Mouse (Mus musculus) gonadal fat pad, adult 2 months (tissue): Measurements from ENCODE around the gene Erbb3. TPM values are rescaled to one million over a fixed set of nuclear protein-coding genes. Genes with fewer than 3 reads are reported as not detected.
A peak's percentile ranks its signal among the peaks of the same experiment; 100 is the strongest.

Experiments
- DNase-seq: peaks from one replicate; pipeline ENCODE4 v3.0.0-alpha.2; 2012; ENCODE audit warnings: low read depth
- polyA plus RNA-seq: library from polyadenylated mRNA; depleted of rRNA; stranded (reverse); fragments of >200 nt; gene quantifications from 2 replicates; pipeline ENCODE4 v1.2.3, GENCODE M21; 2012; rRNA removed

Gene Erbb3
- polyA plus RNA-seq, 1 experiment, result 30.3 TPM

GRCm38 (mm10) chr10:128526366-128527356 is 62.8 kb downstream of the Erbb3 start:
- no peak for DNase-seq

DNA sequence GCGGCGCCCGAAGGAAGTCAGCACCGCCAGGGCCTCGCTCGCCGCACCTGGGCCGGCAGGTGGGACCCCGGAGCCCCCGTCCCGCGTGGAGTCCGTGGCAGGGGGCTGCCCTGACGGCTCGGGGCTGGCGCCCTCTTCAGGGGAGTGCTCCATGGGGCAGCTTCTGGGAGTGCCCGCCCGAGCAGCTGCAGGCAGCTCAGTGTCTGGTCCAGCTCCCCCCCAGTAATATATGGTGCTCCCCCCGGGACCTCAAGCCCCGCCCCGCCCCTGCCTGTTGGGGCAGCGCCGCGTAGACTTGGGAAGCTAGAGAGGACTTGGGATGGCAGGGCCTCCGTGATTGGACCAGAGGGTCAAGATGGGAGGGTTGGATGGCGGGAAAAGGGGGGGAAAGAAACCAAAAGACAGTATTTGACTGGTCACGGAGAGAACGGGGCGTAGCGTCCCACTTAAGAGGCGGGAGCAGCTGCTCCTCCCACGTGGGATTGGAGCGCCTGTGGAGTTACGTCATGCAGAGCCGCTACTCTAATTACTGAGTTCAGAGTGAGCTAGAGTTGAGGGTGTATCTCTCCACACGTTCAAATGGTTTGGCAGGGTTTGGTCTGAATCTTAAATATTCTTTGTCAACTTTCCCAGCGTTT is 63.7 kb downstream of the Erbb3 start, which contains the start of gene Esyt1:
TSS of gene Esyt1 (minus strand) at position 201 of the 638 bp plus-strand sequence.
- peak; percentile 84 for DNase-seq

DNA sequence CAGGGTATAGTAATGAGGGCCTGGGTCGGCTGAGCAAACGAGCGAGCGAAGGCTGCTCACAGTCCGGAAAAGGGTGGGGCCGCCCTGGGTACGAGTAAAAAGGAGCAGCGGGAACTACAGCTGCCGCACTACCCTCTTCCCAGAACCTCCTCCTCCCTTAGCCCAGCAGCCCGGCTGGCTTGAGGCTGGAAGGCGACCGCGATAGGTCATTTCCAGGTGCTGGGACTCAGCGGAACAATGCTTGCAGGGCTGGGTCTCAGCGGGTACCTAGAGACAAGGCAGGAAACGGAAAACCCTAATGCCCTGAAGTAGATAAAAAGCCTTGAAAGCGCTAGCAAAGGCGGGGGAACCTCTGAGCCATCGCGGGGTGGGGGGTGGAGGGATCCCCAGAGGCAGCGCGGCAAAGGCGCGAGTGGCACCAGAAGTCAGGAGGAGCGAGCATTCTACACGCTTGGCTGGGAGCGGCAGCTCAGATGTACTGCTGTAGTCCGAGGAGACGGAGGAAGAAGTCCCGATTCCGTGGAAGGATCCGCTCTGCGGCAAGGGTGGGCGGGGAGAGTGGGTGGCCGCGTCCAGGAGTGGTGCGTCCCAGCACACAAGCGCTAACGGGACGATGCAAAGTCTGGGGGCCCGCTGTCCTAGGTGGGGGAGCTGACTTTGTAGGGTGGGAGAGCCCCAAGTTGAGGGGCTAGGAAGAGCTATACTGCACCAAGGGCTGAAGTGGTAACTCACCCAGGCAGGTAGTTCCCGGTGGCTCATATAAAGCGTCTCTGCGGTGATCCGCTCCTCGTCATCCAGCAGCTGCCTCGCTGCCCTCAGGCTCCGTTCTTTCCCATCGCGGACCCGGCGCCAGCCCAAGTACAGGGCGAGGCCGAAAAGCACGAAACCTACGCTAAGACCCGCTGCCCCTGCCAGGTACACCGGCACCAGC is 64.5 kb downstream of the Erbb3 start:
- DNase-seq, result no peak

GRCm38 (mm10) chr10:128524111-128524731 is 65.2 kb downstream of the Erbb3 start:
- DNase-seq, result no peak

GRCm38 (mm10) chr10:128522351-128522750 is 67.1 kb downstream of the Erbb3 start:
- no peak for DNase-seq

- no peak for DNase-seq
Measured at GRCm38 (mm10) chr10:128520591-128520990, 68.9 kb downstream of the Erbb3 start.

DNA sequence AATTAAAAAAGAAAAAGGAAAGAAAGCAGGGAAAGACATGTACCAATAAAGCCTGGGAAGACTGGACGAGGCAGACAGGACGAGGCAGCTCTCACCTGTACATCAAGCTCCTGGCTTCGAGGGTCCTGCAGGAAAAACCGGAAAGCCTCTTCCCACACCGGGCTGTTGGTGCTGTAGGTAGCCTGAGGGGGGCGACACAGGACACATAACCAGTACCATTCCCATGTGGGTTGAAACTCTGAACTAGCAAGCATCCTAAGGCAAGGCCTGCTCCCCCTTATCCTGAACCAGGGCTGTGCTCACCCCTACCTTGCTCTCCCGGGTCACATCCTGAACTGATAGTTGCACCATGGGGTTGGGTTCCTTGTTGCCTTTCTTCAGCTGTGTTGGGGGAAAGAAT is 70.6 kb downstream of the Erbb3 start:
- no peak for DNase-seq

Other genes starting within 250 kb of the Erbb3 start
- 63.0 and 63.8 TPM in 2 replicates for gene Coq10a, start 220.7 kb downstream of the Erbb3 start, polyA plus RNA-seq
- gene Ankrd52, start 212.5 kb downstream of the Erbb3 start, polyA plus RNA-seq, result 27.4 and 35.1 TPM in 2 replicates
- gene Slc39a5, start 188.4 kb downstream of the Erbb3 start, polyA plus RNA-seq, result 0.27 and 0.38 TPM in 2 replicates
- 29.8 and 32.6 TPM in 2 replicates for gene Nabp2, start 178.2 kb downstream of the Erbb3 start, polyA plus RNA-seq
- gene Rnf41, start 178.0 kb downstream of the Erbb3 start, polyA plus RNA-seq, result 35.3 and 38.9 TPM in 2 replicates
- gene Smarcc2, start 130.4 kb downstream of the Erbb3 start, polyA plus RNA-seq, result 92.5 and 115 TPM in 2 replicates
- gene Myl6, start 95.5 kb downstream of the Erbb3 start, polyA plus RNA-seq, result 1,302 and 1,405 TPM in 2 replicates
- 4.3 and 5.5 TPM in 2 replicates for gene Myl6b, start 91.0 kb downstream of the Erbb3 start, polyA plus RNA-seq
- 135 and 140 TPM in 2 replicates for gene Esyt1, start 63.8 kb downstream of the Erbb3 start, polyA plus RNA-seq
- 11.8 and 13.0 TPM in 2 replicates for gene Zc3h10, start 41.9 kb downstream of the Erbb3 start, polyA plus RNA-seq
- gene Rpl41, start 40.3 kb downstream of the Erbb3 start, polyA plus RNA-seq, result 2,438 and 2,660 TPM in 2 replicates
- gene Pa2g4, start 23.7 kb downstream of the Erbb3 start, polyA plus RNA-seq, result 22.1 and 27.5 TPM in 2 replicates
- gene Rps26, start 37.1 kb upstream of the Erbb3 start, polyA plus RNA-seq, result 1,272 and 1,645 TPM in 2 replicates
- gene Ikzf4, start 56.3 kb upstream of the Erbb3 start, polyA plus RNA-seq, result 1.6 and 4.0 TPM in 2 replicates
- 154 and 180 TPM in 2 replicates for gene Suox, start 84.4 kb upstream of the Erbb3 start, polyA plus RNA-seq
- gene Rab5b, start 106.6 kb upstream of the Erbb3 start, polyA plus RNA-seq, result 101 and 107 TPM in 2 replicates
- gene Pmel, start 114.5 kb upstream of the Erbb3 start, polyA plus RNA-seq, result 48.9 and 54.5 TPM in 2 replicates
- gene Cdk2, start 115.4 kb upstream of the Erbb3 start, polyA plus RNA-seq, result 19.5 and 23.5 TPM in 2 replicates
- gene Dgka, start 155.2 kb upstream of the Erbb3 start, polyA plus RNA-seq, result 16.3 and 16.6 TPM in 2 replicates
- 24.9 and 25.1 TPM in 2 replicates for gene Pym1, start 158.2 kb upstream of the Erbb3 start, polyA plus RNA-seq
- gene Mmp19, start 201.3 kb upstream of the Erbb3 start, polyA plus RNA-seq, result 15.4 and 21.7 TPM in 2 replicates
- 18.3 and 21.4 TPM in 2 replicates for gene Dnajc14, start 214.4 kb upstream of the Erbb3 start, polyA plus RNA-seq
- 18.0 and 22.4 TPM in 2 replicates for gene Tmem198b, start 214.7 kb upstream of the Erbb3 start, polyA plus RNA-seq
- gene Sarnp, start 227.7 kb upstream of the Erbb3 start, polyA plus RNA-seq, result 8.2 and 8.5 TPM in 2 replicates
- gene Ormdl2, start 232.0 kb upstream of the Erbb3 start, polyA plus RNA-seq, result 129 and 147 TPM in 2 replicates